Mouse (Mus musculus) yolk sac, embryonic 10.5 days (tissue): ENCODE data around the gene Tomm40.

ENCODE experiments used
- DNase-seq: peaks from one replicate; pipeline ENCODE4 v3.0.0-alpha.2; 2017; ENCODE audit warnings: low spot score

Gene Tomm40

GRCm38 (mm10) chr7:19686521-19686920 lies 28.7 kb downstream of the Tomm40 start:
- DNase-seq, result peak; percentile 83

GRCm38 (mm10) chr7:19685374-19685773 lies 29.9 kb downstream of the Tomm40 start:
- DNase-seq, result peak; percentile 89

- no peak for DNase-seq
Observed at GRCm38 (mm10) chr7:19683771-19684201, 31.5 kb downstream of the Tomm40 start.

- DNase-seq, result no peak
Observed at GRCm38 (mm10) chr7:19682979-19683378, 32.3 kb downstream of the Tomm40 start.

- no peak for DNase-seq
Observed at GRCm38 (mm10) chr7:19681202-19681694, 34.0 kb downstream of the Tomm40 start, which contains the start of the genes Gm44805 and Apoc4. Gene Gm44805, minus strand, starts transcription at chr7:19681423. Gene Apoc4, minus strand, starts transcription at chr7:19681479.

GRCm38 (mm10) chr7:19680702-19681101 lies 34.5 kb downstream of the Tomm40 start:
- DNase-seq, result no peak

- no peak for DNase-seq
Observed at GRCm38 (mm10) chr7:19678901-19679300, 36.3 kb downstream of the Tomm40 start.

- DNase-seq, result peak; percentile 86
Observed at GRCm38 (mm10) chr7:19677872-19678271, 37.4 kb downstream of the Tomm40 start, which contains the start of gene Apoc2. Gene Apoc2, minus strand, starts transcription at chr7:19677941.

GRCm38 (mm10) chr7:19676662-19677061 lies 38.6 kb downstream of the Tomm40 start:
- peak; percentile 75 for DNase-seq

GRCm38 (mm10) chr7:19675824-19676223 lies 39.4 kb downstream of the Tomm40 start:
- no peak for DNase-seq

GRCm38 (mm10) chr7:19673083-19673699 lies 42.0 kb downstream of the Tomm40 start:
- no peak for DNase-seq

GRCm38 (mm10) chr7:19671511-19671910 lies 43.7 kb downstream of the Tomm40 start:
- no peak for DNase-seq

GRCm38 (mm10) chr7:19668947-19669721 lies 46.1 kb downstream of the Tomm40 start:
- peak; percentile 85 for DNase-seq

- DNase-seq, result no peak
Observed at GRCm38 (mm10) chr7:19667434-19667833, 47.8 kb downstream of the Tomm40 start.

GRCm38 (mm10) chr7:19666750-19667149 lies 48.5 kb downstream of the Tomm40 start:
- no peak for DNase-seq

- peak; percentile 98 for DNase-seq
Observed at GRCm38 (mm10) chr7:19664955-19665841, 50.0 kb downstream of the Tomm40 start, which contains the start of gene Clptm1. Gene Clptm1, minus strand, starts transcription at chr7:19665033.

GRCm38 (mm10) chr7:19664455-19664954 lies 50.7 kb downstream of the Tomm40 start:
- DNase-seq, result no peak

GRCm38 (mm10) chr7:19663940-19664339 lies 51.3 kb downstream of the Tomm40 start:
- no peak for DNase-seq

- no peak for DNase-seq
Observed at GRCm38 (mm10) chr7:19652614-19653013, 62.6 kb downstream of the Tomm40 start.
